Mouse (Mus musculus): ENCODE measurements around the gene Efcab6. TPM values are rescaled to one million over a fixed set of nuclear protein-coding genes. Genes with fewer than 3 reads are reported as not detected.

Gene Efcab6
- total RNA-seq, 2 experiments from 2014 or later, result not detected

DNA sequence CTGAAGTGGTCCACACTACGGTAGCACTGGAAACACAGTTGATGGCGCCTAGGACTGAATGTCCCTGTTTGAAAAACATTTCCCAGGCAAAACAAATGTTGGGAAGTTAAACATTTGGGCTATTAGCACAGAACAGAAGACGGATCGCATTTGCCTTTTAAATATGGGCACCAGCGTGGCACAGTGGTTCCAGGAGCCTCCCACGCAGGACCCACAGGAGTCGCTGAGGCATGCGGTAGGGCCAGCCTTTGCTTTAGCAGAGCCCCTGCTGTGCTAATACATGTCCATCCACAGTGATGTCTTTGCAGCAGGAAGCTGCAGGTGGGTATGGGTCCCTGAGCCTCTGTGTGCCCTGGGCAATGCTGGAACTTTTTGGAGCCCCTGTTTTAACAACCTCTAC lies 237.2 kb downstream of the Efcab6 start:
- no peak for DNase-seq
- intact Hi-C loops (cut with DNase I), result no loop called here

Other genes with a start within 250 kb of the Efcab6 start
- under 1 TPM; 0.14 to 0.17 TPM for gene Sult4a1, start 40.4 kb upstream of the Efcab6 start, total RNA-seq (2021)
- gene Pnpla5, start 57.8 kb upstream of the Efcab6 start, total RNA-seq (2021), result not detected
- gene Pnpla3, start 102.5 kb upstream of the Efcab6 start, total RNA-seq (2021), result 10 to 100 TPM in 1 of 2 experiments, 1 to 10 TPM in 1; 8.2 to 10.4 TPM
- gene Samm50, start 126.9 kb upstream of the Efcab6 start, total RNA-seq (2021), result 100 to 1,000 TPM; 265 to 269 TPM
- gene Parvb, start 166.7 kb upstream of the Efcab6 start, total RNA-seq (2021), result 100 to 1,000 TPM; 149 to 151 TPM